Comparison of ENCODE assay signal across 8 mouse cellular contexts in genomic region chr4:129820417-129821086, GRCm38 (mm10). TPM values are rescaled to one million over a fixed set of nuclear protein-coding genes. Genes with fewer than 3 reads are reported as not detected.
A peak's percentile ranks its signal among the peaks of the same experiment; 100 is the strongest.
DNase-seq lines count a peak whose midpoint lies in the region; ATAC-seq and TF ChIP-seq lines count a peak whose summit lies in the region.

No protein-coding gene starts in this region.

- TF ChIP-seq POLR2A in brain, embryonic 14.5 days (IDR thresholded peaks at IDR 0.05; ENCODE audit: borderline replicate concordance, extremely low read depth, insufficient read depth, insufficient read length, poor library complexity, severe bottlenecking), result no peak

- no peak for TF ChIP-seq CTCF in brain, embryonic 14.5 days (IDR thresholded peaks at IDR 0.05; ENCODE audit: borderline replicate concordance, extremely low read depth, insufficient read depth, insufficient read length)

- peak; percentile 88 for DNase-seq in CD4-positive, CD25-positive, alpha-beta regulatory T cell, adult 2 months (ENCODE audit: low read depth, low spot score)
- DNase-seq in brain, embryonic 14.5 days (ENCODE audit: low read depth), result peak; percentile 81
- peak; percentile 76 for DNase-seq in forebrain, embryonic 10.5 days (ENCODE audit: extremely low spot score, low spot score)
- DNase-seq in kidney, postnatal 25 days, result peak; percentile 66 to 90
- DNase-seq in neural tube, embryonic 11.5 days (ENCODE audit: low spot score), result peak; percentile 85

- peak overlapping the region; percentile 95 for H3K4me3 ChIP-seq in forebrain, embryonic 10.5 days
- H3K4me3 ChIP-seq in heart, embryonic 16.5 days (ENCODE audit: low read length), result peak overlapping the region; percentile 93
- peak overlapping the region; percentile 80 for H3K4me3 ChIP-seq in liver, embryonic 16.5 days (ENCODE audit: low read depth, low read length)
- peak overlapping the region; percentile 91 for H3K4me3 ChIP-seq in neural tube, embryonic 11.5 days (ENCODE audit: low read depth, low read length)
- peak overlapping the region; percentile 92 for H3K4me3 ChIP-seq in stomach, embryonic 15.5 days (replicated peaks)

- peak; percentile 74 for ATAC-seq in heart, embryonic 16.5 days (replicated peaks; ENCODE audit: extremely low read depth, insufficient read depth, low FRiP score)
- peak; percentile 77 for ATAC-seq in liver, embryonic 16.5 days (ENCODE audit: low read depth)
- ATAC-seq in neural tube, embryonic 11.5 days (ENCODE audit: insufficient read depth, low FRiP score, low TSS enrichment), result peak; percentile 81
- ATAC-seq in stomach, embryonic 15.5 days (ENCODE audit: insufficient read depth, low FRiP score, low read depth), result peak; percentile 74

- H3K27me3 ChIP-seq in forebrain, embryonic 10.5 days (ENCODE audit: poor library complexity, severe bottlenecking), result peaks cover 9% of the 10 kb centered on the region
- H3K27me3 ChIP-seq in heart, embryonic 16.5 days (ENCODE audit: control insufficient read depth, insufficient read depth, low read length), result no peaks in the 10 kb centered on the region
- no peaks in the 10 kb centered on the region for H3K27me3 ChIP-seq in liver, embryonic 16.5 days (ENCODE audit: control insufficient read depth, insufficient read depth, low read depth, low read length)
- H3K27me3 ChIP-seq in neural tube, embryonic 11.5 days (ENCODE audit: control insufficient read depth, insufficient read depth, low read length), result no peaks in the 10 kb centered on the region
- H3K27me3 ChIP-seq in stomach, embryonic 15.5 days (replicated peaks), result no peaks in the 10 kb centered on the region

- 0 out of 2 replicates have a peak, but pooled peaks cover 1% of the 10 kb centered on the region for H3K36me3 ChIP-seq in forebrain, embryonic 10.5 days (replicated peaks)
- no peaks in the 10 kb centered on the region for H3K36me3 ChIP-seq in heart, embryonic 16.5 days (ENCODE audit: control insufficient read depth, insufficient read depth)
- H3K36me3 ChIP-seq in liver, embryonic 16.5 days (ENCODE audit: control insufficient read depth, insufficient read depth), result no peaks in the 10 kb centered on the region
- H3K36me3 ChIP-seq in neural tube, embryonic 11.5 days (ENCODE audit: control insufficient read depth, insufficient read depth, low read length), result no peaks in the 10 kb centered on the region
- H3K36me3 ChIP-seq in stomach, embryonic 15.5 days, result no peaks in the 10 kb centered on the region

- peaks cover 52% of the 10 kb centered on the region for H3K4me1 ChIP-seq in forebrain, embryonic 10.5 days
- peaks cover 54% of the 10 kb centered on the region for H3K4me1 ChIP-seq in heart, embryonic 16.5 days (ENCODE audit: control insufficient read depth, insufficient read depth, low read length)
- peaks cover 37% of the 10 kb centered on the region for H3K4me1 ChIP-seq in liver, embryonic 16.5 days (ENCODE audit: control insufficient read depth, low read depth, low read length)
- peaks cover 21% of the 10 kb centered on the region for H3K4me1 ChIP-seq in neural tube, embryonic 11.5 days (ENCODE audit: control insufficient read depth, insufficient read depth, low read length)
- peaks cover 32% of the 10 kb centered on the region for H3K4me1 ChIP-seq in stomach, embryonic 15.5 days

- H3K4me2 ChIP-seq in heart, embryonic 16.5 days (ENCODE audit: low read depth, low read length), result peak overlapping the region; percentile 84
- peak overlapping the region; percentile 67 for H3K4me2 ChIP-seq in liver, embryonic 16.5 days (ENCODE audit: low read depth, low read length)
- peak overlapping the region; percentile 77 for H3K4me2 ChIP-seq in neural tube, embryonic 11.5 days (ENCODE audit: low read depth)
- peak overlapping the region; percentile 56 for H3K4me2 ChIP-seq in stomach, embryonic 15.5 days

- H3K27ac ChIP-seq in forebrain, embryonic 10.5 days, result peak overlapping the region; percentile 98
- peak overlapping the region; percentile 98 for H3K27ac ChIP-seq in heart, embryonic 16.5 days (ENCODE audit: low read length)
- H3K27ac ChIP-seq in liver, embryonic 16.5 days (ENCODE audit: low read length), result peak overlapping the region; percentile 92
- peak overlapping the region; percentile 95 for H3K27ac ChIP-seq in neural tube, embryonic 11.5 days (ENCODE audit: low read depth, low read length)
- peak overlapping the region; percentile 96 for H3K27ac ChIP-seq in stomach, embryonic 15.5 days

- H3K9me3 ChIP-seq in forebrain, embryonic 10.5 days, result no peaks in the 10 kb centered on the region; the same call in 1 of the 2 replicates
- no peaks in the 10 kb centered on the region for H3K9me3 ChIP-seq in heart, embryonic 16.5 days (replicated peaks; ENCODE audit: control insufficient read depth, low read length)
- H3K9me3 ChIP-seq in liver, embryonic 16.5 days (replicated peaks; ENCODE audit: control insufficient read depth, low read length), result no peaks in the 10 kb centered on the region
- H3K9me3 ChIP-seq in neural tube, embryonic 11.5 days (ENCODE audit: control insufficient read depth, low read length), result no peaks in the 10 kb centered on the region
- H3K9me3 ChIP-seq in stomach, embryonic 15.5 days, result no peaks in the 10 kb centered on the region

- under 1% methylated on average over 68 of the region's 79 CpGs for WGBS in forebrain, embryonic 10.5 days
- WGBS in heart, embryonic 16.5 days, result under 1% methylated on average over 61 of the region's 79 CpGs
- WGBS in liver, embryonic 16.5 days (ENCODE audit: insufficient replicate concordance), result under 1% methylated on average over 64 of the region's 79 CpGs
- under 1% methylated on average over 37 of the region's 79 CpGs for WGBS in neural tube, embryonic 11.5 days
- WGBS in stomach, embryonic 15.5 days, result under 1% methylated on average over 52 of the region's 79 CpGs

- H3K9ac ChIP-seq in heart, embryonic 16.5 days (ENCODE audit: low read length), result peak overlapping the region; percentile 98
- peak overlapping the region; percentile 95 for H3K9ac ChIP-seq in liver, embryonic 16.5 days (ENCODE audit: low read depth, low read length)
- H3K9ac ChIP-seq in neural tube, embryonic 11.5 days (ENCODE audit: low read length), result peak overlapping the region; percentile 96
- H3K9ac ChIP-seq in stomach, embryonic 15.5 days, result peak overlapping the region; percentile 92

RNA-seq across cellular contexts. Expression of gene Ptp4a2, which starts 9.5 kb away (rescaled TPM):
- polyA plus RNA-seq in brain, embryonic 14.5 days (2012; rRNA removed), result 89.6 and 106 TPM in 2 replicates
- 317 and 328 TPM in 2 replicates for polyA plus RNA-seq in forebrain, embryonic 10.5 days (2016; fragmentation: Nextera tagmentation; extraction: Ambion mirVana)
- polyA plus RNA-seq in heart, embryonic 16.5 days (2015; fragmentation: Nextera tagmentation; extraction: Ambion mirVana), result 352 and 364 TPM in 2 replicates
- polyA plus RNA-seq in liver, embryonic 16.5 days (2015; fragmentation: Nextera tagmentation; extraction: Ambion mirVana), result 143 and 159 TPM in 2 replicates
- polyA plus RNA-seq in neural tube, embryonic 11.5 days (2014; fragmentation: Nextera tagmentation; extraction: Ambion mirVana), result 316 and 317 TPM in 2 replicates
- polyA plus RNA-seq in stomach, embryonic 15.5 days (2015; fragmentation: Nextera tagmentation; extraction: Ambion mirVana), result 318 and 349 TPM in 2 replicates

Comparison
In these comparisons a context has a peak if more than half of its experiments do, and no peak if none do; other contexts are left out.
1. Peak in every context shown above with its lines: DNase-seq, ATAC-seq, H3K4me3 ChIP-seq and H3K27ac ChIP-seq.